In the genomic region with DNA sequence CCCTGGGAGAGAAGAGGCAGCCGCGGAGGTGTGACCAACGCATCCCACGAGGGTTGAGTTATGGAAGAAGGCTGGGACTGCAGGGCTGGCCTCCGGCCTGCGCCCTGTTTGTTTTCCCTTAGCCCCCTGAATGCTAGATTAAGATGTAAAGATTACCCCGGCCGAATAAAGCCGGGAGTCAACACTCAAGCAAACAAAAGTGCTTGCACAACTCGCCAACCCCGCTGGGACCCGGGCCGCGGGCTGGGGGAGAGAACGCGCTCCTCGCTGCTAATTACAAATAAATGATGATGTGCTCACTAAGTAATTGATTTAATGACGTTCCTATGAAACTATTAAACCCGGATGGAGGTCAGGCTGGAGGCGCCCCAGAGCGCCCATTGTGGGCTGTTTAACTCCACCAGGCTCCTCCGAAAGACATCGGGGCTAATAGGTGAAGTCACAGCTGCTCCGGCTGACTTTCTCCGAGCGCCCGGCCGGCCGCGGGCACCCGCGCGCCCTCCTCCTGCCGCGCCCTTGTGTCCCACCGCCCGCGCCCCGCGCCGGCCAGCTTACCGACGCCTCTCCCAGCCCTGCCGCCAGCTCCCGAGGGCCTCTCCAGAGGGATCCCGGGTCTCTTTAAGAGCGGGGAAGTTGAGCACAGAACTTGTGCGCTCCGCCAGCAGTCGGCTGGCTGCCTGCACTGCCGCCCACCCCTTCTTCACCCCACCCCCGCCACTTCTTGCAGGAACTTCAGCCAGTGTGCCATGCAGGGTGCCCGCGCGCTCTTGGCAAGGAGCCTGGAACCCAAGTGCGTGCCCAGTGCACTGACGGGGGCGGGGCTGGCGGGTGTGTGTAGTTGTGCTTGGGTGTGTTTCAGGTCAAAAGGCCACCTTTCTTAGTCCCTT, we compare ENCODE assay signal across 8 mouse cellular contexts. TPM values are rescaled to one million over a fixed set of nuclear protein-coding genes. Genes with fewer than 3 reads are reported as not detected.
DNase-seq lines count a peak whose midpoint lies in the region; ATAC-seq lines count a peak whose summit lies in the region.

A gene (minus strand): TSS at position 620 of the 887 bp plus-strand sequence.

- no peaks in the 10 kb centered on the region for H3K9me3 ChIP-seq in embryonic facial prominence, embryonic 10.5 days
- no peaks in the 10 kb centered on the region for H3K9me3 ChIP-seq in hindbrain, embryonic 15.5 days
- no peaks in the 10 kb centered on the region for H3K9me3 ChIP-seq in limb, embryonic 10.5 days (replicated peaks)
- no peaks in the 10 kb centered on the region for H3K9me3 ChIP-seq in midbrain, embryonic 15.5 days

- peaks cover 45% of the 10 kb centered on the region for H3K4me1 ChIP-seq in embryonic facial prominence, embryonic 10.5 days
- H3K4me1 ChIP-seq in hindbrain, embryonic 15.5 days (replicated peaks), result peaks cover 40% of the 10 kb centered on the region
- peaks cover 53% of the 10 kb centered on the region for H3K4me1 ChIP-seq in limb, embryonic 10.5 days
- H3K4me1 ChIP-seq in midbrain, embryonic 15.5 days, result peaks cover 30% of the 10 kb centered on the region

- peak within 1 kb of the TSS; percentile 82 for H3K27ac ChIP-seq in embryonic facial prominence, embryonic 10.5 days (replicated peaks)
- peak within 1 kb of the TSS; percentile 78 for H3K27ac ChIP-seq in hindbrain, embryonic 15.5 days (replicated peaks)
- peak within 1 kb of the TSS; percentile 86 for H3K27ac ChIP-seq in limb, embryonic 10.5 days
- peak within 1 kb of the TSS; percentile 63 for H3K27ac ChIP-seq in midbrain, embryonic 15.5 days

- H3K27me3 ChIP-seq in embryonic facial prominence, embryonic 10.5 days (replicated peaks; ENCODE audit: low read depth, poor library complexity, severe bottlenecking), result peaks cover 100% of the 10 kb centered on the region
- H3K27me3 ChIP-seq in hindbrain, embryonic 15.5 days, result peaks cover 54% of the 10 kb centered on the region
- peaks cover 53% of the 10 kb centered on the region for H3K27me3 ChIP-seq in limb, embryonic 10.5 days (ENCODE audit: low read depth, poor library complexity, severe bottlenecking)
- H3K27me3 ChIP-seq in midbrain, embryonic 15.5 days (replicated peaks), result peaks cover 69% of the 10 kb centered on the region

- peak within 1 kb of the TSS; percentile 44 for H3K9ac ChIP-seq in hindbrain, embryonic 15.5 days
- peak within 1 kb of the TSS; percentile 3; the same call in 1 of the 2 replicates for H3K9ac ChIP-seq in midbrain, embryonic 15.5 days

- ATAC-seq in hindbrain, embryonic 15.5 days (ENCODE audit: low FRiP score, low read depth), result peak; percentile 15
- peak; percentile 35; the same call in 1 of the 2 replicates for ATAC-seq in midbrain, embryonic 15.5 days (replicated peaks)

- WGBS in embryonic facial prominence, embryonic 10.5 days, result under 1% methylated on average over 59 of the region's 59 CpGs
- under 1% methylated on average over 59 of the region's 59 CpGs for WGBS in hindbrain, embryonic 15.5 days
- WGBS in limb, embryonic 10.5 days, result under 1% methylated on average over 59 of the region's 59 CpGs
- under 1% methylated on average over 59 of the region's 59 CpGs for whole genome bisulfite sequencing in midbrain, embryonic 15.5 days

- H3K36me3 ChIP-seq in embryonic facial prominence, embryonic 10.5 days (replicated peaks), result no peaks in the 10 kb centered on the region
- no peaks in the 10 kb centered on the region for H3K36me3 ChIP-seq in hindbrain, embryonic 15.5 days
- no peaks in the 10 kb centered on the region for H3K36me3 ChIP-seq in limb, embryonic 10.5 days
- no peaks in the 10 kb centered on the region for H3K36me3 ChIP-seq in midbrain, embryonic 15.5 days (replicated peaks)

- intact Hi-C loops in left cerebral cortex, postnatal 36 days (cut with DNase I), result loop anchor here (5.0 kb wide), 2 partner anchors 37 to 43 kb away; no protein-coding TSS in a partner anchor

- peak within 1 kb of the TSS; percentile 64 for H3K4me2 ChIP-seq in hindbrain, embryonic 15.5 days
- peak within 1 kb of the TSS; percentile 57 for H3K4me2 ChIP-seq in midbrain, embryonic 15.5 days

- peak within 1 kb of the TSS; percentile 61 for H3K4me3 ChIP-seq in embryonic facial prominence, embryonic 10.5 days
- peak within 1 kb of the TSS; percentile 39 for H3K4me3 ChIP-seq in hindbrain, embryonic 15.5 days
- H3K4me3 ChIP-seq in limb, embryonic 10.5 days, result peak within 1 kb of the TSS; percentile 59
- H3K4me3 ChIP-seq in midbrain, embryonic 15.5 days, result peak within 1 kb of the TSS; percentile 35

- DNase-seq in left cerebral cortex, adult 18-20 months (ENCODE audit: low spot score in 2 of 2), result peak; percentile 42 to 60
- DNase-seq in left cerebral cortex, postnatal 36 days (ENCODE audit: low spot score in 2 of 2), result no peak
- DNase-seq in embryonic facial prominence, embryonic 10.5 days (ENCODE audit: low spot score), result peak; percentile 72
- peak; percentile 80 for DNase-seq in limb, embryonic 10.5 days (ENCODE audit: low spot score)
- no peak for DNase-seq in spleen, postnatal 36 days (ENCODE audit: low spot score in 2 of 2)
- no peak for DNase-seq in natural killer cell, adult 2 months (ENCODE audit: low spot score in 2 of 2)

RNA-seq across cellular contexts. Expression of the gene that starts here (rescaled TPM):
- under 1 TPM; 0.28 to 0.35 TPM for total RNA-seq in left cerebral cortex, adult 18-20 months (2021)
- under 1 TPM in 1 of 2 experiments, not detected in 1; 0.25 TPM for total RNA-seq in left cerebral cortex, postnatal 36 days (2021)
- polyA plus RNA-seq in embryonic facial prominence, embryonic 10.5 days (2016; fragmentation: Nextera tagmentation; extraction: Ambion mirVana), result 0.50 and 0.56 TPM in 2 replicates
- 2.4 and 2.7 TPM in 2 replicates for polyA plus RNA-seq in hindbrain, embryonic 15.5 days (2015; fragmentation: Nextera tagmentation; extraction: Ambion mirVana)
- polyA plus RNA-seq in limb, embryonic 10.5 days (2016; fragmentation: Nextera tagmentation; extraction: Ambion mirVana), result 0.36 and 0.56 TPM in 2 replicates
- polyA plus RNA-seq in midbrain, embryonic 15.5 days (2015; fragmentation: Nextera tagmentation; extraction: Ambion mirVana), result 0.91 and 1.1 TPM in 2 replicates

Comparison
In these comparisons a context has a peak if more than half of its experiments do, and no peak if none do; other contexts are left out.
1. Peak in DNase-seq in left cerebral cortex, adult 18-20 months; RNA of the gene not detected or under 1 TPM.
2. Peak in DNase-seq, H3K4me3 ChIP-seq and H3K27ac ChIP-seq in embryonic facial prominence, embryonic 10.5 days; RNA of the gene not detected or under 1 TPM.
3. Peak in DNase-seq, H3K4me3 ChIP-seq and H3K27ac ChIP-seq in limb, embryonic 10.5 days; RNA of the gene not detected or under 1 TPM.